Mouse (Mus musculus) c-Kit-positive CD71-negative TER-119-negative erythroid progenitor cells, embryonic 14.5 days (primary cell): ENCODE measurements at regions not wholly inside any gene's neighbourhood (a gene's known extent, or its start where the extent isn't known, plus 50 kb on each side); places are given as distances from the start of the nearest gene placed in this dataset.

Source experiments
- DNase-seq: peaks from one replicate; pipeline ENCODE4 v3.0.0-alpha.2; 2013; ENCODE audit warnings: low read depth

DNA sequence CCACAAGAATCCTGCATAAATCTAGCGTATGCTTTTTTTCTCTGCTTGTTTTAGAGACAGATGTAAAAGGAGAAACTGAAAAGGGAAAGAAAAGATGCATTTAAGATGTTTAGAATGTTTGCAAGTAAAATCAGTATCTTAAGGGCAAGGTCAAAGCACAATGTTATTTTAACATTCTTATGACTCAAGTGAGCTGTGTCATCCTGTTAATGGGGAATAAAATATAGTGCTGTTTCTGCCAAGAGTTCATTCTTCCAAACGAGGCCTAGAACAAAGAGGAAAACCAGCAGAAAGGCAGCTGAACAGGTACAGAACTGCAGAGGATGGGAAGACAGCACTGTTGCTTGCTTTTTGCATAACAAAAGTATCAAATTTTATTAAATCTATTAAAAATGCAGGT lies 156.7 kb upstream of the Tmtc1 start:
- DNase-seq, result no peak

DNA sequence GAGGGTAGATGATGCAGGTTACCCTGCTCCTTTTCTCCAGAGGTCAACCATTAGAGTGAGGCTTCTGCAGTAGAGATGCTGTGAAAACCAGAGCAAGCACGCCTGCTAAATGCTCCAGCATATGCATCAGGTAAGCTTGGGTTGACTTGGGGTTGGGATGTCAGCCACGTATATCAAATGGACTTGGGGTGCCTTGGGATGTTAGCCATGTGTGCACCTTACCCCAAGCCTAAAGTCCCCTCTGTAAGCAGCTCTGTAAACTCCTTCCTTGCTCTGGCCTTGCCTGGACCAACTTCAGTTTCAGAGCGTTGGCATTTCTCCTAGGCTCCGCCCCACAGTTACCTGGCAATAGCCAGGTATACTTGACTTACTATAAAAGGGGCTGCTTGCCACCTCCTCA lies 155.3 kb upstream of the Tmtc1 start:
- no peak for DNase-seq

DNA sequence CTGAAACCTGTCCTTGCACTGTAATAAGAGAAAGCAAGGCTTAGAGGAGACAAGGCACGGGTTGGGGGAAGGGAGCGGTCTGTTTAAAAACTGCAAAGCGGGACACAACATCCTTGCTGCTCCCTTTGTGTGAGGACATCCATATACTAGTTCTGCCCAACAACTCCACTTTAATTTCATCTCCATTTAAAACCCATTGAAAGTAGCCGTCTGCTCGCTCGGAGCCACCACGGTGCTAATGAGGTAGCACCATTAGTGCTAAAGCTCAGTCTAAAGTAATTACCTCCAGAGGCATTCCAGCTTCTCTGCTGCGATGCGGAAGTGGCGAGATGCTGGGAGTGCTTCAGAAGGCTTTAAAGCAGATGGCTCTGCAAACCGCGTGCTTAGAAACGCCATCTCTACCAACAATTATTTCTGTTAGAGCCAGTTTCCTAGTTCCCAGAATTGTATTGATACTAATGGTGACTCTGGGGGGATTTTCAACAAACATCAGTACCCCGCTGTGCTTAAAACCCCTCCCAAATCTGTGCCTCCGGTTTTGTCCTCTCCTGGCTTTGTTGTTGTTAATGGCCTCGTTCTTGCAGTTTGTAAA lies 154.7 kb upstream of the Tmtc1 start:
- no peak for DNase-seq

DNA sequence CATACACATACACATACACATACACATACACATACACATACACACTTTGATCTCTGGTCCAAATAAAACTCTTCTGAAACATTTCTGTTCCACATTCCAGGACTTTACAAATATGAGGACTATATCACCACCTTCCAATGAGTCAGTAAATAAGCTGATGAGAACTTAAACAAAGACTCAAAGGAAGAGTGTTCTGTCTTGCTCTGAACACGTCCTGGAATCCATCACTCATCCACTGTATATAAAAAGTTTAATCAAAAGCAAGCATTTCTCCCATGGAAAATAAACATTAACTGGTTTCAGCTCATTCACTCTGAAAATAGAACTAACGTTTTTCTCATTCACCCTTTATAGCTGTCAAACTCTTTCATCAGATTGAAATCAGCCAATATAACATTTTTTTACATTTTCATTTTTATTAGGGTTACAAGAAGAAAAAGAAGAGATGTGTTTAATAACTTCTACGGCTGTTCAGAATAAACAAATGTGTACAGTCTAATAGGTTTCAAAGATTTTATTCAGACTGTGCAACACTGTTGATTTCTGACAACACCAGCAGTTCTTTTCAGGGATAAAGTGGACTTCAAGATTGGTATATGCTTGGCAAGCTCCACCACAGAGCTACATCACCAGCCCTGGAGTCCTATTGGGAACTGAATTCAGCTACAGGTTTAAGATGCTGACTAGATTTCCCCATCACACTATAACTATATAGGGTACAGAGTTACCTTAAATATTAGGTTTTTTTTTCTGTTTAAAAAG lies 151.0 kb upstream of the Tmtc1 start:
- DNase-seq, result no peak

DNA sequence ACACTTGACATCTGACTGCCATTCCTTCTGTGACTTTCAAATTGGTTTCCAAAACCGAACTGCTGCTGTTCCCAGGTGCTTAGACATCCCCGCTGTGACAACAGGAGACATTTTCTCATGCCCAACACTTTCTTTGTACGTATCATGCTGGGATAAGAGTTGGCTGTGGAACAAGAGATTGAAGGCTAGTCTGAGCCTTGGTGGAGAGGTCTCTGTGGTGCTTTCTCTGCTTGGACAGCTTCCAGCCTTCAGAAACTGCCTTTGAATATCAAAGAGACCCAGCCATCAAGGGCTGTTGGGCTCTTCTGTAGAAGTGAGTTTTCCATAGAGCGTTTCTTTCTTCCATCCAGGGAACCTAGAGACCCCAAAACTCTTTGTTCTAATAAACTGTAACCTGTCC lies 144.8 kb upstream of the Tmtc1 start:
- no peak for DNase-seq

DNA sequence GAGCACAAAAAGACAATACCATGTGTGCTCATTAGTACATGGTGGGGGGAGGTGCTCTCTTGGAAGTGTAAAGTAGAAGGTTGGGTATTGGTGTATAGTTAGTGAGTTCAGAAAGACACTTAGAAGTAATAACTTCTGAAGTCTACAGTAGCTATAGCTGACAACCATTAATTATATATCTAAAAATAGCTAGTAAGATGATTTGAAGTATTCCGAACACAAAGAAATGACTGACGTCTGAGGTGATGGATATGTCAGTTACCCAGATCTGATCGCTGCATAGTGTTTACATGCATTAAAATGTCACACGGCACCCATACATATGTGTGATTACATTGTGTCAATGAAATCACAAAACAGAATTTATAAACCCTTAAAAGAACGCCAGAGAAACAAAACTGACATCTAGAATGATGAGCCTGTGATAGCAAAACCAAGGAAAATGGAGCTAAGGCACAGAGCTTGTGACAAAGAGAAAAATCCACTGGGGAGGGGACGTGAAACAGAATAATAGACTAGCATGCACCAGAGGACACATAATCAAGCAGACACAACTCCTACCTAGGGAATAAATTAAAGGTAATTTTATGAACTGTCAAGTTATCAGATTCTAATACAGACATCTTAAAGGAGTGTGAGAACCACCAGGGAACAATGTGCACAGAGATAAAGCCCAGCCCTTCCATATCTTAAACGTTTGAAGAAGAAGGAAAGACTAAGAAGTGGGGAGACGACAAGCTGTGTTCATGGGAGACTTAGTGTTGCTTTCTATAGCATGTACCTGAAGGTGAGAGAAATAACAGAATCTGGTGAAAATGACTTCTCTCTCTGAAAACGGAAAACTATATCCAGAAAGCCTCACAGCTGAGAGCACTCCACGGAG lies 142.5 kb upstream of the Tmtc1 start:
- no peak for DNase-seq

DNA sequence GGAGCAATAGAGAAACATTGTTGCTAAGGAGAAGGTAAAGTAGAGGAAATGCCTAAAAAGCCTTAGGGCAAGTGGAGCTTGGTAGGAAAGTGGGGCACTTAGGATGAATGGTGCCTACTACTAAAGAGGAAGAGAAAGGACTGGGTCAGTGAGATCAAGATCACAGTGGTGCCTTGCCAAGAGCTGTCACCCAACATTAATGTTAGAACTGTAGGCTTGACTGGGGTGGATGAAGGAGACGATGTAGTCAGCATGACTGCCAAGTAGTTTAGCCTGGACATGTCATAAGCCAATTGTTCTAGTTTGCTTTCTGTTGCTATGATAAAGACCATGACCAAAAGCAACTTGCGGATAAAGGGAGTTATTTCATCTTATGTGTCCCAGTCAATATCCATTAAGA lies 139.9 kb upstream of the Tmtc1 start:
- DNase-seq, result no peak

DNA sequence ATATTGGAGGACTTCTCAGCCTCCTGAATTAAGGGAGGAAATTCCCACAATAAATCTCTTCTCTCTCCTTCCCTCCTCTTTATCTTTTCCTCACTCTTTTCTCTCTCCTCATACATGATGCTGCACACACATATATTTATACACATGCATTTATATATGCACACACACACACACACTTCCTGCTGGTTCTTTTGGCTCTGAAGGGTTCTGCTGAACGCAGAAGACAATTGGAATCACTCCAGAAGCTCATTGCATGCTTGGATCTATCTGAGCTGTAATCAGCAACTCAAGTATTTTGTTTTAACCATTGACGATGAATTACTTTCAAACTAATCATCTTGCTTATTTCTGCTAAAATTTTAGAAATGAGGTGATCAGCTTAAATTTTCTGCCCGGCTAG lies 134.1 kb upstream of the Tmtc1 start:
- DNase-seq, result no peak

DNA sequence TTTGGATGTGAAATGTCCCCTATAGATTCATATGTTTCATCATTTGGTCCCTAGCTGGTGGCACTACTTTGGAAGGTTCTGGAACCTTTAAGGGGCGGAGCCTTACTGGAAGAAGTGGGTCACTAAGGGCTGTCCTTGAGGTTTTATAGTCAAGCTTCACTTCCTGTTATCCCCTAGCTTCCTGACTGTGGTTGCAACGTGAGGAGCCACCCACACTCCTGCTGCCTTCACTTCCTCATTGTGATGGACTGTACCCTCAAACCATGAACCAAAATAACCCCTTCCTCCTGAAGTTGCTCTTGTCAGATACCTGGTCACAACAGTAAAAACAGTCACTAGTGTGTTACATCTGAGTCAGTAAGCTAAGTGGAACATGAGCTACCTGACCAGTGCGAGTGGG lies 133.5 kb upstream of the Tmtc1 start:
- DNase-seq, result no peak

DNA sequence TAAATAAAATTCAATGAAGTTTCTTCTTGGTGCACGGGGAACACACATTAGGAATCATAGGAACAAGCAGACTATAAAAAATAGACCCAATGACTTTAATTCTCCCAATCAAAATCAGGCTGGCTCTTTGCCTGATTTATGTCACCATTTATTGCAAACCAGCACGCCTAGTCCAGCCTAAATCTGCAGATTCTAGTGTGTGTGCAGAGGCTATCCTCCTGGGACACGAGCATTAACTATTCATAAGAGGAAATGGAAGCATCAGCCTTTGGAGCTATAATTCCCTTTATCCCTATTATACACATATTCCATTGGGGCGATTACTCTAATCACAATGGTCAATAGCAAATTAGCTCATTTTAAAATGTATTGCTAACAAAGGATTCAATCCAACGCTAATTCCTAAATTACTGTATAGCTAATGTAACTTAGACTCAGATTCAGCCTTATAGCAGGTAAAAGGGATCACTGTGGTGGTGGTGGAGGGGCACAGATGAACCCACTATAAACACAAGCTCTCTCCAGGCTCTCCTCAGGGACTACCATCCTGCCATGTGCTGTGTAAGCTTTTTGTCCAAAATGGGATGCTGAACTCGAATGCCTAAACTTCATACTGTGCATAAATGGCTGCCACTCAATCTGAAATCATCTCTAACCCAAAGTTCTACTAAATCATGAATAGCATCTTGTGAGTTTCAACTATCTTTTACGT lies 130.7 kb upstream of the Tmtc1 start:
- no peak for DNase-seq

DNA sequence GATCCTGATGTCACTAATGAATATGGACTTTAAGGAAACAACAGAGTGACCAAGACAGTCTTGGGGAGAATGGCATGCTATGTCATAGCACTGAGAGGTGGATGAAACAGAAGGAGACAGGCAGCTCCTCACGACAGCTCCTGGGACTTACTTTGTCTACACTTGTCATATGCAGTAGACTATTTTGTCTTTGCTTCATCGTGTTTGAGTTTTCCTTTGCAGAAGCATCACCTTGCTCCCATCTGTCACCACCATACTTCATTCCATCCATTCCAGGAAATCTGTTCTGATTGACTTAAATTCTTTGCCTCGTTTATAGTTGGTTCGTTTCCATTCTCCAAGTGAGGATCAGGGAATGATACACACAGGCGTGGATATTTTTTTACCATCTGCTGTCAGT lies 128.0 kb upstream of the Tmtc1 start:
- no peak for DNase-seq

DNA sequence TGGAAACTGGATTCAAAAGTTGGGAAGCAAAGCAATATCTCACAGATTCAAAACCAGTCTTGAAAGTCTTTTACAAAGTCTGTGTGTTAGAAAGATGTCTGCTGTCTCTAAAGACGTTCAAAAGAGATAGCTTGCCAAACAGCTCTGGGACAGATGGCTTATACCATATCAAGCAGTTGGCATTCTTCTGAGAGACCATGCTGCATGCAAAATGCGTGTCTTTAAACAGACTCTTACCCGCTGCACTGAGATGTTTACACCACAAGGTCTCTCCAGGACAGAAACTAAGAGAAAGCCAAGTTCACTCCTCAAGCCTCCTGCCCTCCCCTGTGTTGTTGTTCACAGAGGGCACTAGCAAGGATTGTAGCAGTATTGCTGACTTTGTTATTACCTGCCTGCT lies 127.5 kb upstream of the Tmtc1 start:
- DNase-seq, result no peak

DNA sequence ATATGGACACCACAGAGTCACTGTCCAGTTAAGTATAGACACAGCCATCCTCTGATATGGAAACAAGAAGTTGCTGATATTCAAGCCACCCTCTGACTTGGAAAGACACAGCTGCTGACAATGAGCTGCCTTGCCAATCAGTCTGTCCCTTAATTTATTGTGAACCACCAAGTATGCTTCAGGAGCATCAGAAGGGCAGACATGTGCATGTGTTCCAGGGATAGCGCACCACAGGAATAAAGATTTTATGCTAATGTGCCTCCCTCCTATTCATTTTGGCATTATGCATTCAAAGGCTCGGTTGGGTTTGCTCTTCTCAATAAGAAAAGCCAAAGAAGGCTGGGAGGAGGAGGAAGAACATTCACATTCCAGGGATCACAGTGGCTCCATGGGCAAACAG lies 120.0 kb upstream of the Tmtc1 start:
- DNase-seq, result no peak

DNA sequence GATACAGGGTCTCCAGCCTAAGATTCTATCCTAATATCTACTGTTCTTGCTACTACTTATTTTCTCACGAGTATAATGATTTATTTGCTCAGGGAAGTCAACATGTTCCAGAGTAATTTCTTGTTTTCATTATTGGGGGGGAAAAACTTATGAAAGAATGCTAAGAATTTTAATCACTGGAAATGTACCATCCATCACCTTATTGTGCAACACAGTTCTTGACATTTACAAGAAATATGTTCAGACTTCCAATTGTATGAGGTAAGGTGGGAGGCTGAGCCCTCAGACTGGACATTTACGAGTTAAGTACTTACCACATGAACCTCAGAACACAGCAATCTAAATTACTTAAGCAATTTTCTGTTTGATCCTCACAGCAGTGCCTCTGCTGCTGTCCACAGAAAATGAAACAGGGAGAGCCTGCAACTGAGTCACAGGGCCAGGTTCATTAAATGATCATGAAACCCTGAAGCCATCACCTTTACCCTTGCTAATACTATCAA lies 118.1 kb upstream of the Tmtc1 start:
- DNase-seq, result no peak

DNA sequence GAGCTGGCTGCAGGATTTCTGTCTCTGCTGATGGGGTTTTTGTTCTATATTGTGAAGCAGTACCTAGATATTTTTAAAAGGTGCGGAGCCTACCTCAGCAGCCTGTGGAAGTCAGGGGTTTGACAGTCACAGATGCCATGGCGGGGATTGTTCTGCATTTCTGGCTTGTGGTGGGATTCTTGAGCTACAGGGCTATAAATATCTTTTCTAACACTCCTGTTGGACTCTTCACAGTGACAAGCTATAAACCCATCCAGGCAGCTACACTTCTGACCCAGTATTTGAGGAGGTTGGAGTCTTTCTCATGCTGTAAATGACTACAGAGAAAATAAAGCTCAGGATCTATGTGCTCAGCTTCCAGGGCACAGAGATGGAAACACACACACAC lies 112.3 kb upstream of the Tmtc1 start:
- no peak for DNase-seq

DNA sequence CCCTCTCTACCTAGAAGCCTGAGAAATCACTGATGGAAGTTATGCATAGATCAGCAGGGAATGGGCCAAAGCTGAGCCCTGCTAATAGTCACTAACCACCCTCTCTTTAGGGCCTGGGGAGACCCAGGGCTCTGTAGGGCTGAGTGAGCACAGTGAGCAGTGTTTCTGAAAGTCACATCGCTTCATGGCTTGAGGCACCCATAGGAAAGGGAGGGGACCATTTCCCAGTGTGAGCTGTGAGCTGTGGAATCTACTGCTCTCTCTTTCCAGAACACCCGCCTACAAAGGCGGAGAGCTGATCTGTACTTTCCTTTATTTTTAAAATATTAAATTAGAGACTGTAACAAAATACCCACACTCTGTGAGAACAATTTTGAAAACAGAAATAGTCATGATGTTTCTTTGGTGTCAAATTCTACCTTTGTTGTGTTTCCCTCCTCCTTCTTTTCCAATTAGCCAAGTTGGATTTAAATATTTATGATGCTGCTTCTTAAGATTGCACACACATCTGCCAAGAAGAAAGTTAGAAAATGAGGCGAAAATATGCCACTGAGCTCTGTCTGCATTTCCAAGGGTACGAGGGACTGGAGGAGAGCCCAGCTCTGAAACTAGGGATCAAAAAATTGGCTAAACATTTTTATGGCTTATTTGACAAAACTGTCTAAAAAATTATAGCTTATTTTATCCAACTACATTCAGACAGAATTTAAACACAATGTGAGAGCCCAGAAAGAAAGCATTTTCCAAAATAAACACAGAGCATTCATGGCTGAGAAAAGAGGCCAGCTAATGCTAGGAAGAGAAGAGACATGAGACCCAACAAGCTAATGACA lies 111.7 kb upstream of the Tmtc1 start:
- DNase-seq, result no peak

DNA sequence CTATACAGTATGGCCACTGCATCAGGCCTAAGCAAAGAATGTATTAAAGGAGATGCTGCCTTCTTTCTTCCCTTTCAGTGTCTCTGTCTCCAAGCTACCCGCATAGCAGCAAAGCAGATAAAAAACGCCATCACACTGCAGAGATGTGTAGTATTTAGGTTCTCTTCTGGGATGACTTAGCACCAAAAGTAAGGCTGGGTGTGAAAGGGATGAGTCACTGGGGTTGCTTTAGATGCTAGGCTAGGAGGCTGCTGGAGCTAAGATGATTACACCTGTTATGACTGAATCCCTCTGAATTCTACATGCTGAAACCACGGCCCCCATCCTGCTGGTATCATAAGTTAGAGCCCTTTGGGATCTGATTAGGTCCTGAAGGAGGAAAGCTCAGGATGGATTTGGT lies 110.3 kb upstream of the Tmtc1 start:
- no peak for DNase-seq

DNA sequence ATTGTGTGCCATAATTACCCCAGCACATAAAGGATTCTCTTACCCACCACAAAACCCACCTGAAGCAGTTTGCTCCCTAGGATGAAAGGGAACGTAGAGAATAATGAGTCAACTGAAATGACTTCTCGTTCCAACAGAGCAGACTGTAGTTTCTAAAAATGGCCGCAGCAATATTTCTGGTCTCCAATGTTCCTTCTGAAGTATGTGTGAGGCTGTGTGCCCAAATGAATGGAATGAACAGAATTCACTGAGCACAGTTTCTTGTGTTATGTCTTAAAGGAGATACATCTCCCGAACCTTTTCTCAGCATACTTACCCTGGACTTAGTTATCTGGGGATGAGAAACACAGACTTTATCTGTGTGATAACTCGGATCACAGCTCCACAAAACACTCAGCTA lies 109.4 kb upstream of the Tmtc1 start:
- no peak for DNase-seq

DNA sequence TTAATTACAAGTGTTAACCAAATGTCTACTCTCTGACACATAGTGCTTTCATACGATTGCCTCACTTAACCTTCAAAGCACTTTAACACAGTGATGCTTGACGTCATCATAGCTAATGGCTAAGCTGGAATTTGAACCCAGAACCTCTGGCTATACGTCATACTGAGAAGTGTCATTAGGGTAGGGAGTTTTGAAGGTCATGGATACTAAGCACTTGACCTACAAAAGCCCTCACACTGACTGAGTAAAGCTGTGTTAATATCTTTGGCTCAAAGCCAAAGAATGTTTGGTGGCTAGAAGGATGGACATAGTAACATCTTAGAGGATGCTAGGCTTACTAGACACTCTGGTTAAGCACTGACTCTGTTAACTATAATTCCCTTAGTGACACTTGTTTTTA lies 106.9 kb upstream of the Tmtc1 start:
- DNase-seq, result no peak

DNA sequence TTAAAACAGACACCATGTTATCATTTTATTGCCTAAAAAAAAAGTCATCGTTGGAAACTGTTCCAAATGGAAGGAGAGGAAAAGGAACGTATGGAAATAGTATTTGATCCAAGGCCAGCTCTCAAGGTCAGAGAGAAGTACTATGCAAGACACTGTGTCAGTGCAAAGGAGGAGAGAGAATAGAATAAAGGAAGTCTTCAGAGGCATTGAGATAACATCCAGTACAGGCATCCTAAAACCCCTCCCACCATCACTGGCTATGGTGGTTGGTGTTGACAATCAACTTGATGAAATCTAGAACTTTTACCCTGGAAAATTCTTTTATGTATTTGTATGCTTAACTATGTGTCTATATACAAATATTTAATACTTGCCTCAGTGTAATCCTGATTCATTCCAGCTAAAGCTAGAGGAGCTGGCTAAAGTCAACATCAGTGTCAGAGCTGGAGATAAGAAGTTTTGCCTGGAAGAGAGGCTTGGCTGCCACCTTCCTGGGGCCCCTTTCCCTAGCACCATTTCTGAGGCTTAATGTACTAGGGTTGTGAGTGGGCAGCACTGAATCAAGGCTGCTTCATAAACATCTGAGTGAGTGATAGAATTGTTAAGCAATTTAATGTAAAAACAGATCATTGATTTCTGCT lies 104.1 kb upstream of the Tmtc1 start:
- no peak for DNase-seq

DNA sequence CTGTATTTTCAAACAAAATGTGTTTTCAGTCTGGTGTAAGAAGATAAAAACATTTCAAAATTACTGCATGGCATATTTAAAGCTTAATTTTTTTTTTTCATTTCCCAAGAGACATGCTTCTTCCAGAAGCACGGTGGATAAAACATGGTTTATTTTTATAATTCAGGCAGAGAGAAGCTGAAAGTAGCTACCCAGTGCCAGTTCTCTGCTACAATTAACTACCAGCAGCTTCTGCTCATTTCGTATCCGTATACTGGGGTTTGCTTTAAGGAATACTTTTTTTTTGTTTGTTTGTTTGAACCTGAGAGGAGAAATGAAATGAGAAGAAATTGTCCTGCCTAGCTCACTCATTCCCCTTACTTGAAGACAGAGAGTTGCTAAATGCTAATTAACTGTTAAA lies 98.9 kb upstream of the Tmtc1 start:
- DNase-seq, result no peak
